Mouse (Mus musculus): ENCODE data around the gene Cnot6l.

- TF ChIP-seq TAL1 (IDR thresholded peaks at IDR 0.05; ENCODE audit: low read length) = no peak
- TF ChIP-seq GATA1 (IDR thresholded peaks at IDR 0.05; ENCODE audit: low read length) = no peak
These were observed 49.0 kb downstream of the Cnot6l start for GRCm38 (mm10) chr5:96114943-96115342.
